Mouse (Mus musculus) liver, postnatal 0 days (tissue): ENCODE data around the gene Dera.
"Not testable (repeated sequence)": the region's sequence is repeated elsewhere in the genome, so short reads cannot be mapped to it uniquely, and the experiment has no call there.

ENCODE experiments used
- CTCF ChIP-seq: sonication (generic); IDR thresholded peaks from 2 replicates; pipeline ENCODE4 v1.5.1; 2016; ENCODE audit warnings: antibody characterized with exemption, low read depth
- EP300 ChIP-seq: IDR thresholded peaks from 2 replicates; pipeline ENCODE4 v1.6.1; 2016; ENCODE audit warnings: antibody characterized with exemption, low read depth, mild to moderate bottlenecking

DNA sequence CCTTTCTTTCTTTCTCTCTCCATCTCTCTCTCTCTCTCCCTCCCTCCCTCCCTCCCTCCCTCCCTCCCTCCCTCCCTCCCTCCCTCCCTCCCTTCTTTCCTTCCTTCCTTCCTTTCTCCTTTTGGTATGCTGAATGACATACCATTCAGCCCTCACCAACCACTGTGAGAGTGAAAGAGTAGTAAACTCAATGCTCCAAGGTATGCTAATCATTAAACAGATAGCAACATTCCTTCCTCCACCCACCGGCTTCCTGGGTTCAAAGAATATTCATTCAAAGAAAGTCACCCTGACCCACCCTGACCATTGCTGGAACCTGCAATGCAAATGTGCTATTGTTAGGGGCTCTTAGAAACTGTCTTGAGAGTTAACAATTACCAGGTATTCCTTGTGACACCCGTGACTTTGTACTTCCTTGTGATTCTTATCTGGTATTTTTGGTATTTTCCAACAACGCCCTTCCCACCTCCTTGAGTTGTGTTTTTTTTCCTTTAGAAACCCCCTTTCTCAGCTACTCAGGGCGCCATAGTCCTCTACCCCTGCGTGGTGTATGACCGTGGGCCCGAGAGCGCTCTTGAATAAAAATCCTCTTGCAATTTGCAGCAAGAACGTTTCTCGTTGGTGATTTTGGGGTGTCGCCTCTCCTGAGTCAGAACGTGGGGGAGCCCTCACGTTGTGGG, 45.5 kb upstream of the Dera start:
- not testable (repeated sequence) for TF ChIP-seq CTCF, EP300
